Mouse (Mus musculus) myocyte (in vitro differentiated cells): ENCODE data around the gene Pak1ip1. TPM values are rescaled to one million over a fixed set of nuclear protein-coding genes. Genes with fewer than 3 reads are reported as not detected.

Experiments
- H3K27me3 ChIP-seq: one replicate; pipeline ENCODE4 v1.6.1; 2011; ENCODE audit not compliant: control insufficient read depth, insufficient read depth, insufficient read length
- H3K36me3 ChIP-seq: one replicate; pipeline ENCODE4 v1.6.1; 2011; ENCODE audit not compliant: control insufficient read depth, insufficient read depth
- H3K4me2 ChIP-seq: one replicate; pipeline ENCODE4 v1.6.1; 2011; ENCODE audit warnings: low read depth, control low read depth
- H3K4me3 ChIP-seq: one replicate; pipeline ENCODE4 v1.5.1; 2011; ENCODE audit warnings: mild to moderate bottlenecking, control low read depth, moderate library complexity
- H3K79me2 ChIP-seq: one replicate; pipeline ENCODE4 v1.6.1; 2011; ENCODE audit not compliant: control insufficient read depth, insufficient read depth
- H3ac ChIP-seq: one replicate; pipeline ENCODE4 v1.6.1; 2011; ENCODE audit not compliant: control insufficient read depth, insufficient read length
- CEBPB ChIP-seq: IDR thresholded peaks from 2 replicates; pipeline ENCODE4 v1.6.1; 2011; ENCODE audit warnings: mild to moderate bottlenecking, moderate library complexity; ENCODE audit not compliant: poor library complexity, insufficient read depth, severe bottlenecking
- E2F4 ChIP-seq: IDR thresholded peaks from one replicate; pipeline ENCODE4 v1.6.1; 2011; ENCODE audit warnings: mild to moderate bottlenecking, control low read depth, moderate library complexity; ENCODE audit not compliant: insufficient read depth
- MAX ChIP-seq: IDR thresholded peaks from one replicate; pipeline ENCODE4 v1.6.1; 2011; ENCODE audit warnings: low read depth, mild to moderate bottlenecking, control low read depth
- MYOD1 ChIP-seq, 3 experiments: IDR thresholded peaks; one replicate each; pipeline ENCODE4 v1.6.1; 2011; ENCODE audit warnings: control low read depth in 2 of 3, low read depth in 2 of 3, mild to moderate bottlenecking in 2 of 3, moderate library complexity in 1 of 3; ENCODE audit not compliant: insufficient read length in 2 of 3, control insufficient read depth in 1 of 3
- MYOG ChIP-seq, 3 experiments: IDR thresholded peaks; one replicate each; pipeline ENCODE4 v1.6.1; 2011; ENCODE audit warnings: control low read depth in 2 of 3, low read depth in 2 of 3, mild to moderate bottlenecking in 2 of 3; ENCODE audit not compliant: insufficient read length in 2 of 3, control insufficient read depth in 1 of 3, insufficient read depth in 1 of 3
- POLR2A ChIP-seq: IDR thresholded peaks from one replicate; pipeline ENCODE4 v1.6.1; 2011; ENCODE audit warnings: low read depth, mild to moderate bottlenecking, control low read depth, moderate library complexity; ENCODE audit not compliant: insufficient read length
- POLR2AphosphoS2 ChIP-seq: IDR thresholded peaks from one replicate; pipeline ENCODE4 v1.6.1; 2011; ENCODE audit warnings: low read depth, control low read depth; ENCODE audit not compliant: insufficient read length
- REST ChIP-seq: IDR thresholded peaks from one replicate; pipeline ENCODE4 v1.6.1; 2011; ENCODE audit warnings: mild to moderate bottlenecking, control low read depth, moderate library complexity; ENCODE audit not compliant: insufficient read depth, insufficient read length
- SRF ChIP-seq: IDR thresholded peaks from one replicate; pipeline ENCODE4 v1.6.1; 2011; ENCODE audit warnings: low read depth; ENCODE audit not compliant: control insufficient read depth, insufficient read length
- TCF12 ChIP-seq: IDR thresholded peaks from one replicate; pipeline ENCODE4 v1.6.1; 2011; ENCODE audit warnings: mild to moderate bottlenecking, control low read depth; ENCODE audit not compliant: poor library complexity, insufficient read depth, severe bottlenecking
- TCF3 ChIP-seq: IDR thresholded peaks from one replicate; pipeline ENCODE4 v1.6.1; 2011; ENCODE audit warnings: low read depth, control low read depth; ENCODE audit not compliant: insufficient read length
- USF1 ChIP-seq: IDR thresholded peaks from one replicate; pipeline ENCODE4 v1.6.1; 2011; ENCODE audit warnings: low read depth, mild to moderate bottlenecking, control low read depth, moderate library complexity
- polyA plus RNA-seq: library from polyadenylated mRNA; unstranded; fragments of >200 nt; fragmentation: generic; extraction: Trizol; gene quantifications from one replicate; pipeline ENCODE4 v1.2.1, GENCODE M21; 2012; ENCODE audit warnings: missing spikeins

Gene Pak1ip1
- polyA plus RNA-seq, 1 experiment: 66.3 TPM

DNA sequence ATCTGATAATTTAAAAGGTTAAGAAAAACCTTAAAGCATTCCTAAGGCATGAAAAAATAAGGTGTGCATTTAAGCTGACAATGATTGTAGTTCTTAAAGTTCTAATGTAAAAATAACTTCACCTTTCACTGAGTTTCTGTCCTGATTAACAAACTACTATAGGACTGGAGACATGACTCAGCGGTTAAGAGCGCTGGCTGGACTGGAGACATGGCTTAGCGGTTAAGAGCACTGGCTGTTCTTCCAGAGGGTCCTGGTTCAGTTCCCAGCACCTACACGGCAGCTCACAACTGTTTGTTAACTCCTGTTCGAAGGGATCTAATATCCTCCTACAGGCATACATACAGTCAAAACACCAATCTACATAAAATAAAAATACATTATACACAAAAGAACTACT lies 1.2 kb downstream of the Pak1ip1 start:
- peaks cover 26% of the 10 kb centered on the region for H3K36me3 ChIP-seq
- TF ChIP-seq CEBPB: no peak
- no peak for TF ChIP-seq MYOG (IDR thresholded peaks at IDR 0.05; ENCODE audit: control insufficient read depth in 1 of 3, insufficient read depth in 1 of 3, insufficient read length in 2 of 3, low read depth in 2 of 3)
- TF ChIP-seq MAX: no peak
- TF ChIP-seq TCF12: no peak
- no peak for TF ChIP-seq SRF
- TF ChIP-seq REST: no peak
- no peak for TF ChIP-seq POLR2A
- TF ChIP-seq E2F4: no peak
- no peak for TF ChIP-seq MYOD1 (IDR thresholded peaks at IDR 0.05; ENCODE audit: control insufficient read depth in 1 of 3, insufficient read length in 2 of 3, low read depth in 2 of 3)
- H3K79me2 ChIP-seq: peaks cover 48% of the 10 kb centered on the region
- peak overlapping the region; percentile 86 for H3K4me2 ChIP-seq
- peak overlapping the region; percentile 99 for H3K4me3 ChIP-seq
- no peak overlapping the region for H3ac ChIP-seq
- H3K27me3 ChIP-seq: no peaks in the 10 kb centered on the region

DNA sequence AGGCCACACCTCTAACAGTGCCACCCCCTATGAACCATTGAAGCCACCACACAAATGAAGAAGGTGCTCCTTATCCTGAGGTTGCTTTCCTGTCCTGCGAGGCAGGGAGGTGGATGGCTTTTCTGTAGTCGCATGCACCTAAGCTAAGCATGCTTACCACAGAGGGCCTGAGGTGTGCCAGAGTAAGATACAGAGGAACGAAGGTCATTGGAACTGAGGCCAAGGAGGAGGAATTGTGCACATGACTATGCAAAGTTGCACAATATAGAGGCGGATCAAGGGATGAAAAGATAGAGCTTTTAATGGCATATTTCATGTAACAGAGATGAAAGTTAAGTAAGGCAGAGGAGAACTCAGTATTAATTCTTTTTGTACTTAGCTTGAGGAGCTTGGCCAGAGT lies 5.4 kb downstream of the Pak1ip1 start:
- Histone ChIP-seq H3K4me3 (no peak overlapping the region), H3ac (no peak overlapping the region), H3K4me2 (no peak overlapping the region), H3K79me2 (peaks cover 47% of the 10 kb centered on the region), H3K27me3 (no peaks in the 10 kb centered on the region), H3K36me3 (peaks cover 60% of the 10 kb centered on the region)
- TF ChIP-seq TCF3: no peak
- TF ChIP-seq CEBPB: no peak
- TF ChIP-seq TCF12: no peak
- TF ChIP-seq SRF: no peak
- TF ChIP-seq E2F4: no peak
- TF ChIP-seq MAX: no peak

DNA sequence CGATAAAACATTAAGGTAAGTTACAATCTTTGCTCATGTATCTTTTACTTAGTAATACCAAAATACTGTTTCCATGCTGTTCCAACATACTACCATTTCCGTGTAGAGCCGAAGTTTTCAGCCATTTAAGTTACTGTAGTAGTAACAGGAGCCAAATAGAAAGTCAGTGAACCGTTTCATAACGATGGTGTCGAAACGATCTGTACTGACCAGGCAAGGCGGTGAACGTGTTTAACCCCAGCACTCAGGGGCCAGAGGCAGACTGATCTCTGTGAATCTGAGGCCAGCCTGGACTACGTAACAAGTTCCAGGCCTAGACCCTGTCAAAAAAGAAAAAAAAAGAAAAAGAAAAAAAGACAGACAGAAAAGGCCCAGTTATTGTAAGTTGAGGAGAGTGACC lies 7.4 kb downstream of the Pak1ip1 start:
- Histone ChIP-seq H3K4me2 (no peak overlapping the region), H3K27me3 (no peaks in the 10 kb centered on the region), H3K36me3 (peaks cover 70% of the 10 kb centered on the region), H3K4me3 (no peak overlapping the region), H3K79me2 (peaks cover 27% of the 10 kb centered on the region), H3ac (no peak overlapping the region)
- TF ChIP-seq SRF (no peak), E2F4 (no peak), MAX (no peak), REST (no peak), USF1 (no peak), POLR2AphosphoS2 (no peak), MYOG (IDR thresholded peaks at IDR 0.05; ENCODE audit: control insufficient read depth in 1 of 3, insufficient read depth in 1 of 3, insufficient read length in 2 of 3, low read depth in 2 of 3) (no peak), TCF12 (no peak), MYOD1 (IDR thresholded peaks at IDR 0.05; ENCODE audit: control insufficient read depth in 1 of 3, insufficient read length in 2 of 3, low read depth in 2 of 3) (no peak), CEBPB (no peak), TCF3 (no peak), POLR2A (no peak)

DNA sequence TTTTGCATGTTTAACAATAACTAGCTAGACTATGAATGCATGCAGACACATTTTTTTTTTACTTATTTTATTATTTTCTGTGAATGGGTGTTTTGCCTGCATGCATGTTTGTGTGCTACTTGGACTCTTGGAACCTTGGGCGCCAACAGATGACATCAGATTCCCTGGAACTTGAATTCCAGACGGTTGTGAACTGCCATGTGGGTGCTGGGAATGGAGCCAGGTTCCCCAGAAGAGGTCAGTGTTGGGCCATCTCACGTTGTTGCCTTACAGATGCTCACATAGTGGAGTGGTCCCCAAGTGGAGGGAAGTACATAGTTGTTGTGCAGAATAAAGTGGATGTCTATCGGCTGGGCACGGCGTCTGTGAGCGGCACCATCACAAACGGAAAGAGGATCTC lies 8.1 kb downstream of the Pak1ip1 start:
- peaks cover 70% of the 10 kb centered on the region for H3K36me3 ChIP-seq
- peaks cover 20% of the 10 kb centered on the region for H3K79me2 ChIP-seq
- no peaks in the 10 kb centered on the region for H3K27me3 ChIP-seq
- no peak overlapping the region for H3ac ChIP-seq
- no peak overlapping the region for H3K4me2 ChIP-seq
- TF ChIP-seq SRF (no peak), TCF3 (no peak), MYOG (IDR thresholded peaks at IDR 0.05; ENCODE audit: control insufficient read depth in 1 of 3, insufficient read depth in 1 of 3, insufficient read length in 2 of 3, low read depth in 2 of 3) (no peak), E2F4 (no peak), POLR2AphosphoS2 (no peak), CEBPB (no peak), POLR2A (no peak), TCF12 (no peak), MYOD1 (IDR thresholded peaks at IDR 0.05; ENCODE audit: control insufficient read depth in 1 of 3, insufficient read length in 2 of 3, low read depth in 2 of 3) (no peak), REST (no peak), USF1 (no peak), MAX (no peak)
- no peak overlapping the region for H3K4me3 ChIP-seq

DNA sequence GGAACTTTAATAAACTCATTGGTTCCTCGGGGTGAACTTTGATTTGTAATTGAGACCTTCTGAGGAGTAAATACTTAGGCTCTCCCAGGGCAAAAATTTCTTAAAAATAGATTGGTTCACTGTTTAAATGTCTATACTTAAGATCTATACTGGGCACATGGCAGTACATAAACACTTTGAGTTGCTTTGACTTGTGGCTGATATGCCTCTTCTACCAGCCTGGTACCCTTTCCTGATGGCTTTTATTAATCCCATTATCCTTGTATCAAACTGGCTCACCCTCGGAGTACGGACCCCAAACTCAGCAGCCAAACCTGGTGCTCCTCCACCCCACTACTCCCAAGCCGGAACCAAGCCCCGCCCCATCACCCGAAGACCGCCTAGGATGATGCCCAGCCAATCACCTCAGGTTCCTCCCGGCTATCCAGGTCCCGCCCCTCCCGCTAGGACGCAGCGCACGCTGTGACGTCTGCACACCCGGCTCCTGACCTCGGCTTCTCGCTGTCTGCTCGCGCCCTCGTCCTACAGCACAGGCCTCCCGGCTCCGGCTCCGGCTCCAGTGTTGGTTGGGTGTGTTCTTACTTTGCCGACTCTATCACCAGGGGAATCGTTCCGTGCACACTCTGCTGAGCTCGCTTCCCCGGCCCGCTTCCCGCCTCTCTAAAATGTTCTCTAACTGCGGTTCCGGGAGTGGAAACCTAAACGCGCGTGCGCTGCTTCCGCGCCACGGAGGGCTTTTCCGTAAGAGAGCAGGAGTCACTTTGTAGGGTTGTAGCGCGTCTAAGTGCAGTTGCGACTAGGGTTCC lies 15.2 kb downstream of the Pak1ip1 start, which contains the start of gene Tmem14c:
Gene Tmem14c (plus strand): TSS at position 464 of the 806 bp plus-strand sequence.
- peaks cover 15% of the 10 kb centered on the region for H3K36me3 ChIP-seq
- peak within 1 kb of the TSS; percentile 76 for H3K4me2 ChIP-seq
- peaks cover 11% of the 10 kb centered on the region for H3K79me2 ChIP-seq
- H3ac ChIP-seq: peak within 1 kb of the TSS; percentile 45
- H3K4me3 ChIP-seq: peak within 1 kb of the TSS; percentile 54
- no peaks in the 10 kb centered on the region for H3K27me3 ChIP-seq
- TF ChIP-seq SRF (peak; percentile 59), CEBPB (no peak), POLR2A (peak; percentile 96), POLR2AphosphoS2 (peak; percentile 98)
